Mouse (Mus musculus) thymus, adult 2 months (tissue): Measurements from ENCODE around the gene Cox19.

Source experiments
- CTCF ChIP-seq: fragments of 200-500 bp; IDR thresholded peaks from 2 replicates; pipeline ENCODE4 v1.5.1; 2012; ENCODE audit warnings: mild to moderate bottlenecking, control low read depth, low read length, moderate library complexity, borderline replicate concordance; ENCODE audit not compliant: control insufficient read depth, poor library complexity, insufficient read depth; ENCODE audit errors: extremely low read depth
- POLR2A ChIP-seq: fragments of 200-500 bp; IDR thresholded peaks from 2 replicates; pipeline ENCODE4 v1.6.1; 2012; ENCODE audit warnings: mild to moderate bottlenecking, low read length, control low read depth, moderate library complexity; ENCODE audit not compliant: control insufficient read depth, poor library complexity, insufficient read depth; ENCODE audit errors: extremely low read depth

DNA sequence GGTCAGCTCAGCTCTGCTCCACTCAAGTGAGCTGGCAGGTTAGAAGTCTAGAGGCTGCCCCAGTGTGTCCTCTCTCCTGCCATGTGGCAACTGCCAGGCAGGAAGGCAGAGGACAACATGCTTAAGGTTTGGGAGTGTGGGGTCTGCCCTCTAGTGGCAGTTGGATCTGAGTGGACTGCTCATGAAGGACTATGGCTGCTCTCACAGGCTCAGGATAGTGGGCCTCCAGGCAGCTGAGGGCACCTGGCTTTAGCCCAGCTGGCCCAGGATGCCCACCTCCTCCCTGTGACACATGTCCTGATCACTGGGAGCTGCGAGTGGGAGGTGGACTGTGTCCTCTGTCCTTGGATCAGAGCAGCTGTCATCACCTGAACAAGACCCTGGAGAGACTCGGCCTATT lies 7.4 kb upstream of the Cox19 start:
- TF ChIP-seq POLR2A: no peak
- peak; percentile 59; the same call in 1 of the 2 replicates for TF ChIP-seq CTCF
